Mouse (Mus musculus): ENCODE results near the gene Prkra. TPM values are rescaled to one million over a fixed set of nuclear protein-coding genes. Genes with fewer than 3 reads are reported as not detected.

Prkra gene
- total RNA-seq (2023), result 1 to 10 TPM; 3.2 to 3.9 TPM

DNA sequence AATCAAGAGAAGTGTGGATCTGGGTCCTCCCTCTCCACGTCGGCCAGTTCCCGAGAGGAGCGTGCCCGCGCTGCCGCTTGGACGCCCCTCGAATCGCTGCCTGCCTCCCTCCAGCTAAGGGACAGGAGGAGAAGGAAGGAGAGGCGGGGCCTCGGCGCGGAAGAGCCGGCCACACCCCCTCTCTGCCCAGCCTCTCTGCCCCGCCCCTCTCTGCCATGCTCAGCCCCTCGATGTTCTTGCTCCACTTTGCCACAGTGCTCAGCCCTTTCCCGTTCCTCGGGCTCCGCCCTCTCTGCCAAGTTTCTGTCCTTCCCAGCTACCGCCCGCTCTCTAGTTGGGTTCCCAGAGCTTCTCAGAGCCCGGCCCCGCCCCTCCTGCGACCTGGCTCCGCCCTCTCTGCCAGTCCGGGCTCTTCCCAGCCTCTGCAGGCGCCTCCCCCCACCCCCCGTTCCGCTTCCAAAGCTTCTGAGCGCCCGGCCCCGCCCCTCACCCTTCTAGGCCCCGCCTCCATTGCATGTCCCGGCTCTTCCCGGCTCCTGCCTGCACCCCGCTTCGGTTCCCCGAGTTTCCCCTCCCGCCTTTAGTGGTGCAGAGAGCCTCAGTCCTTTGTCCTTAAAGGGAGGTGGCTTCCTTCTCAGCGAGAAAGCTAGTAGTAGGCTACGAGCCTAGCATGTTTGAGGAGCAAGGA, at the start of gene Prkra, which contains the start of gene Pjvk:
TSS of gene Prkra (minus strand) at position 133 of the 688 bp plus-strand sequence.
TSS of gene Pjvk (plus strand) at position 594 of the 688 bp plus-strand sequence.

DNA sequence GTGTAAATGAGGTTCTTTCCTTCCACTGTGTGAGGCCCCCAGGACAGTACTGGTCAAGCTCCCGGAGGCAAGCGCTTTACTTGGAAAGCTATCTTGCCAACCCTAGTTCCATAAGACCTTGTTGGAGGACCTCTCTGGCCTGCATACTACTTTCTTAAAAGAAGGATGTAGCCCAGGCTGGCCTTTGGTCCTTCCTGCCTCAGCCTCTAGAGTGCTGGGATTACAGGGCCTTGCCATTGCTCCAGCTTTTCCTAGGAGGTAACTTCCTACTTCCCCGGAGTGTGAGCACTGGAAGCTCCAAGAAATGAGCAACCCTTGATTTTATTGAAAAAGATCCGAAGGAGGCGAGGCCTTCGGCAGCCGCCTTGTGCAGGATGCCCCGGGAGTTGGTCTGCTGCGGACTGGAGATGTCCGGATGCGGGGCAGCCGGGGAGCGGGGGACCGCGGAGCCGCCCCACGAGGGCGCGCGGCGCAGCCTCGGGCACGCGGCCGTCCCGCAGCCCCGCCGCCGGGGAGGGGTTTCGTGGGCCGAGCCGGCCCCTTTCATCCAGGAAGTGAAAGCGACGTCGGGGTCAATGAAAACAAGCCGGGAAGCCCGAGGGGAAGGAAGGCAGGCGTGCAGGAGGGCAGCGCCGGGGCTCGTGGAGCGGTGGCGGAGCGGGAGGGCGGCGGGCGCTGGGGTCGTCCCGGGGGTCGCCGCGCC, 27.1 kb upstream of the Prkra start, which contains the start of gene Plekha3:
TSS of gene Plekha3 (plus strand) at position 557 of the 703 bp plus-strand sequence.

DNA sequence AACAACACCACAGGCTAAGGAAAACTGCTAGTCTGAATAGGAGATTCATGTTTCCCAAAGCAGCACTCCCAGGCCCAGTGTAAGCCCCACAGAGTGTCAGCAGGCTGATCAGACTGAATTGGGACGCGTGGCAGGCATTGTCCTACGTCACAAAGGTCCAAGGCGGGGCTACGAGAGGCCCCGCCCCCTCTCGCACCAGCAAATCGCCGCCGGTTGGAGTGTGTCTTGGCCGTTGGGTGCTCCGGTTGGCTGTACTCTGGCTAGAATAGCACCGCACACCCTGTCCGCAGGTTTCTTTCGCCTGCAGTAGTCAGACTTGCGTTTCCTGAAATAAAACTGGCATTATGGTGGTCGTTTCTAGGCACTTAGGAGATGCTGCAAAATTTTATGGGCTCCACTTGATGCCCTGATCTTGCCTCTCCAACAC, 25.2 kb upstream of the Prkra start, which contains the start of gene Fkbp7:
TSS of gene Fkbp7 (minus strand) at position 151 of the 427 bp plus-strand sequence.

Other genes with a start within 250 kb of the Prkra start
- 1 to 10 TPM; 4.9 to 6.0 TPM for gene Osbpl6, start 241.5 kb downstream of the Prkra start, total RNA-seq (2023)
- not detected for gene Pjvk, start 461 bp upstream of the Prkra start, total RNA-seq (2023)
- 1 to 10 TPM; 2.3 to 2.7 TPM for gene Fkbp7, start 25.1 kb upstream of the Prkra start, total RNA-seq (2023)
- 10 to 100 TPM; 33.4 to 37.1 TPM for gene Plekha3, start 27.3 kb upstream of the Prkra start, total RNA-seq (2023)